Mouse (Mus musculus): ENCODE results near the gene Iqsec2.

The Iqsec2 gene

DNA sequence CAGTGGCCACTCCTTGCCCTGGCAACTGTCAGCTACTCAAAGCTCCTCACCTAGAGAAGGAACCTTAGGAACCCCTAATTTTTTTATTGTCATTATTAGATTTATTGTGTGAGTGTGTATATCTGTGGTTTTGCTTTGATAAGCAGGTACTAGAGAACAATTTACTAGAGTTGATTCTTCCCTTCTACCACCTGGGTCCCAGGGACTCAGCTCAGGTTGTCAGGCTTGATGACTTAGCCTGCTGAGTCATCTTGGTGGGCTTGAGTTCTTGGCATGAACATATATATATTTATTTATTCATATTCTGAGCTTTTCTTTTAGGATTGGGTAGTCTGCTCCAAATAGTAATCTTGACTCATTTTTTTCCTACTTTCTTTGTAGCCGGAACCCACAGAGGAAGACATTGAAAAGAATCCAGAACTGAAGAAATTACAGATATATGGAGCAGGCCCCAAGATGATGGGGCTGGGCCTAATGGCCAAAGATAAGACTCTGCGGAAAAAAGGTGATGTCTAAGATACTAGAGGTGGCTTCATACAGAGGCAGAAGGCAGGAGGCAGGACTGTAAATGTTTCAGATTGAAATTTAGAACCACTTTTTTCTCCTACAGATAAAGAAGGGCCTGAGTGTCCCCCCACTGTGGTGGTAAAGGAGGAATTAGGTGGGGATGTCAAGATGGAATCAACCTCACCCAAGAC is 100.6 kb downstream of the Iqsec2 start:
- no peak for DNase-seq (ENCODE audit: low read depth, low spot score)

- no peak for DNase-seq (ENCODE audit: low read depth, low spot score)
Measured at GRCm38 (mm10) chrX:152271189-152271588, 127.1 kb downstream of the Iqsec2 start.

All from mesoderm, embryonic 11.5 days (tissue).